In the genomic region with DNA sequence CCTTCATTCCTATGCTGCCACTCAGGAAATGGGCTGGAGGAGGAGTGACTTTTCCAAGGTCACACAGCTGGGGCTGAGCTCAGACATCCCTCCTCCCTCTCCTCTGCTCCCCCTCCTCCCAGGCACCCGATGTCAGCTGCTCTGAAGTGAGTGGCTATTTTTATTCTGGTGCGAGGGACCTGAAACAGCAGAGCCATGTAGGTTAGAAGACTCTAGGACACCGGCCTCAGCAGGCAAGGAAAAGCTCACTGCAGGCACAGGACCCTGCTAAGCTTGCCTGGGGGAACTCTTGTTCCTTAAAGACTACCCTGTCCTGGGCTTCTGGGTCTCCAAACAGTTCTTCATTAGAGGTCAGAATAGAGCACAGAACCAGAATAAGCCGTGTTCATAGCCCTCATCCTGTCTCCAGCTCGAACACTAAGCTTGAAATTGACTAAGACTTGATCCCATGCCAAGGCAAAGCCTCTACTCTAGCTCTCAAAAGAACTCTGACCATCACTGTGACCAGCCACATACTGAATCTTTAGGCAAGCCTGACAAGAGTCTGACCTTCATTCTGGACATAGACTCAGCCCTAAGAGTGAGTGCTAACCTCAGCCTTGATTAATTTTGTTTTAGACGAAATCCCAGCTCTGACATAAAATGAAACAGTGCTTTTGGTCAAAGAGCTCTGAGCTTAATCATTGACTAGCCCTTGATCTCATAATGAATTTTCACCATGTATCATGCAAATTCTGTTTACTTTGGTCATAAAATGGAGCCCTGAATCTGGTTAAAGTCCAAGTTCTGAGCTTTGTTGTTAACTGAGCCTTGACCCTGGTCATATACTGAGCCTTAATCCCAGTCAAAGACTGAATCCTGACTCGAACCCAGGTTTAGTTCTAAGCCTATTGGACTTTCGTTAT, we compare ENCODE assay signal across 14 mouse cellular contexts. TPM values are rescaled to one million over a fixed set of nuclear protein-coding genes. Genes with fewer than 3 reads are reported as not detected.
DNase-seq lines count a peak whose midpoint lies in the region; ATAC-seq and TF ChIP-seq lines count a peak whose summit lies in the region.
"Had no signal": no experiment of that assay in that cellular context is flagged by ENCODE, and none has a peak within 500 bp of the region (broad histone marks: within the 10 kb centered on the region; RNA-seq: fewer than 3 reads in every experiment).

No protein-coding gene starts in this region.

- no peak for ATAC-seq in Patski
- peak; percentile 79 for ATAC-seq in heart, embryonic 15.5 days (replicated peaks; ENCODE audit: insufficient number of reproducible peaks, insufficient read depth, low FRiP score, low read depth)
- no peak for ATAC-seq in forebrain, embryonic 13.5 days
- no peak for ATAC-seq in hindbrain, embryonic 14.5 days (ENCODE audit: low FRiP score)
- ATAC-seq: forebrain, embryonic 16.5 days had no signal

- in situ Hi-C loops in Patski (cut with MboI; ENCODE audit: low pct_unique_long_range_greater_than_20kb), result loop anchor here (5.0 kb wide), 1 partner anchor 32 kb away; no protein-coding TSS in a partner anchor

- H3K27me3 ChIP-seq in heart, embryonic 10.5 days (ENCODE audit: insufficient read depth, poor library complexity, severe bottlenecking), result no peaks in the 10 kb centered on the region
- no peaks in the 10 kb centered on the region for H3K27me3 ChIP-seq in Patski
- H3K27me3 ChIP-seq in heart, embryonic 15.5 days, result no peaks in the 10 kb centered on the region
- H3K27me3 ChIP-seq in forebrain, embryonic 13.5 days, result 0 out of 2 replicates have a peak, but pooled peaks cover 5% of the 10 kb centered on the region
- H3K27me3 ChIP-seq in hindbrain, embryonic 14.5 days (ENCODE audit: control insufficient read depth, insufficient read depth, low read length), result no peaks in the 10 kb centered on the region
- H3K27me3 ChIP-seq: lung, embryonic 15.5 days; neural tube, embryonic 15.5 days had no signal

- no peaks in the 10 kb centered on the region for H3K36me3 ChIP-seq in heart, embryonic 10.5 days
- H3K36me3 ChIP-seq in heart, embryonic 15.5 days, result no peaks in the 10 kb centered on the region
- no peaks in the 10 kb centered on the region for H3K36me3 ChIP-seq in forebrain, embryonic 13.5 days (ENCODE audit: poor library complexity, severe bottlenecking)
- no peaks in the 10 kb centered on the region for H3K36me3 ChIP-seq in hindbrain, embryonic 14.5 days (replicated peaks; ENCODE audit: control insufficient read depth, insufficient read depth)
- H3K36me3 ChIP-seq: G1E; lung, embryonic 15.5 days; neural tube, embryonic 15.5 days had no signal

- WGBS in heart, embryonic 10.5 days, result 56% methylated on average over 8 of the region's 8 CpGs
- WGBS in heart, embryonic 15.5 days, result 44% methylated on average over 8 of the region's 8 CpGs
- 73% methylated on average over 8 of the region's 8 CpGs for WGBS in forebrain, embryonic 13.5 days
- WGBS in hindbrain, embryonic 14.5 days, result 81% methylated on average over 8 of the region's 8 CpGs

- 0 out of 2 replicates have a peak overlapping the region, but pooled peaks have one; percentile 24 for H3K4me2 ChIP-seq in heart, embryonic 15.5 days
- H3K4me2 ChIP-seq in forebrain, embryonic 13.5 days, result no peak overlapping the region
- no peak overlapping the region for H3K4me2 ChIP-seq in hindbrain, embryonic 14.5 days (replicated peaks)
- H3K4me2 ChIP-seq: lung, embryonic 15.5 days; neural tube, embryonic 15.5 days had no signal

- H3K27ac ChIP-seq in heart, embryonic 10.5 days, result peak overlapping the region; percentile 80
- peak overlapping the region; percentile 92 for H3K27ac ChIP-seq in heart, embryonic 15.5 days
- H3K27ac ChIP-seq in forebrain, embryonic 13.5 days, result no peak overlapping the region
- H3K27ac ChIP-seq in hindbrain, embryonic 14.5 days, result no peak overlapping the region
- H3K27ac ChIP-seq: lung, embryonic 15.5 days; neural tube, embryonic 15.5 days had no signal

- intact Hi-C loops in heart, postnatal 25 days (cut with DNase I), result no loop called here

- TF ChIP-seq CTCF in Patski (IDR thresholded peaks at IDR 0.05), result no peak

- peaks cover 41% of the 10 kb centered on the region for H3K4me1 ChIP-seq in heart, embryonic 10.5 days
- H3K4me1 ChIP-seq in heart, embryonic 15.5 days (replicated peaks), result peaks cover 39% of the 10 kb centered on the region
- H3K4me1 ChIP-seq in forebrain, embryonic 13.5 days, result peaks cover 3% of the 10 kb centered on the region; the same call in 1 of the 2 replicates
- H3K4me1 ChIP-seq in hindbrain, embryonic 14.5 days (replicated peaks; ENCODE audit: control insufficient read depth, insufficient read depth, low read length), result no peaks in the 10 kb centered on the region

- CTCF ChIA-PET in Patski (lab: Charles Lee), result interaction anchor here (0.9 to 14.0 kb wide), 4 partner anchors 10 to 34 kb away, joined by 3 to 154 read pairs (median 6); partner anchors contain the start of gene Pla2g3

- no peak for DNase-seq in heart, embryonic 10.5 days (ENCODE audit: low spot score)
- no peak for DNase-seq in heart, postnatal 25 days (ENCODE audit: low spot score)
- peak; percentile 49 for DNase-seq in Patski (ENCODE audit: low read depth, low spot score)
- DNase-seq in kidney, postnatal 25 days, result peak; percentile 43 to 74
- no peak for DNase-seq in hindbrain, embryonic 14.5 days (ENCODE audit: low spot score)
- DNase-seq: cerebellum, adult 8-10 months; gastrocnemius, postnatal 14 days had no signal

- H3K9me3 ChIP-seq in heart, embryonic 10.5 days, result no peaks in the 10 kb centered on the region
- H3K9me3 ChIP-seq in heart, embryonic 15.5 days (replicated peaks), result no peaks in the 10 kb centered on the region
- no peaks in the 10 kb centered on the region for H3K9me3 ChIP-seq in forebrain, embryonic 13.5 days (replicated peaks)
- H3K9me3 ChIP-seq in hindbrain, embryonic 14.5 days (ENCODE audit: control insufficient read depth, low read length), result no peaks in the 10 kb centered on the region
- H3K9me3 ChIP-seq: G1E; lung, embryonic 15.5 days; megakaryocyte, embryonic 14.5 days; neural tube, embryonic 15.5 days had no signal

- POLR2A ChIA-PET in Patski (lab: Charles Lee), result interaction anchor here (0.7 to 1.7 kb wide), 3 partner anchors 23 to 284 kb away, joined by 3 to 5 read pairs (median 3); no protein-coding TSS in a partner anchor

- H3K4me3 ChIP-seq in heart, embryonic 10.5 days, result peak overlapping the region; percentile 5; the same call in 1 of the 2 replicates
- H3K4me3 ChIP-seq in heart, embryonic 15.5 days, result no peak overlapping the region
- no peak overlapping the region for H3K4me3 ChIP-seq in forebrain, embryonic 13.5 days
- H3K4me3 ChIP-seq in hindbrain, embryonic 14.5 days (replicated peaks; ENCODE audit: low read length), result no peak overlapping the region
- H3K4me3 ChIP-seq: lung, embryonic 15.5 days; neural tube, embryonic 15.5 days had no signal

- peak overlapping the region; percentile 12; the same call in 1 of the 2 replicates for H3K9ac ChIP-seq in heart, embryonic 15.5 days
- H3K9ac ChIP-seq in forebrain, embryonic 13.5 days, result no peak overlapping the region
- H3K9ac ChIP-seq in hindbrain, embryonic 14.5 days, result no peak overlapping the region
- H3K9ac ChIP-seq: lung, embryonic 15.5 days; neural tube, embryonic 15.5 days had no signal

RNA-seq across cellular contexts. Expression of gene Inpp5j, which starts 4.8 kb away (rescaled TPM):
- polyA plus RNA-seq in heart, embryonic 10.5 days (2016; fragmentation: Nextera tagmentation; extraction: Ambion mirVana), result 2.8 and 9.7 TPM in 2 replicates
- total RNA-seq in heart, postnatal 25 days (2021), result 10 to 100 TPM; 29.4 to 30.6 TPM
- 9.6 TPM for polyA plus RNA-seq in Patski (2021)
- 9.4 and 11.4 TPM in 2 replicates for polyA plus RNA-seq in heart, embryonic 15.5 days (2015; fragmentation: Nextera tagmentation; extraction: Ambion mirVana)
- 1.1 and 1.5 TPM in 2 replicates for polyA plus RNA-seq in forebrain, embryonic 13.5 days (2015; fragmentation: Nextera tagmentation; extraction: Ambion mirVana)
- 5.7 and 6.9 TPM in 2 replicates for polyA plus RNA-seq in hindbrain, embryonic 14.5 days (2014; fragmentation: Nextera tagmentation; extraction: Ambion mirVana)
- polyA plus RNA-seq: G1E had no signal

RNA-seq across cellular contexts. Expression of gene Selenom, which starts 5.1 kb away (rescaled TPM):
- 66.3 and 87.5 TPM in 2 replicates for polyA plus RNA-seq in heart, embryonic 10.5 days (2016; fragmentation: Nextera tagmentation; extraction: Ambion mirVana)
- 10 to 100 TPM; 40.6 to 44.9 TPM for total RNA-seq in heart, postnatal 25 days (2021)
- polyA plus RNA-seq in Patski (2021), result 65.1 TPM
- 132 and 138 TPM in 2 replicates for polyA plus RNA-seq in heart, embryonic 15.5 days (2015; fragmentation: Nextera tagmentation; extraction: Ambion mirVana)
- 28.2 and 30.3 TPM in 2 replicates for polyA plus RNA-seq in forebrain, embryonic 13.5 days (2015; fragmentation: Nextera tagmentation; extraction: Ambion mirVana)
- polyA plus RNA-seq in hindbrain, embryonic 14.5 days (2014; fragmentation: Nextera tagmentation; extraction: Ambion mirVana), result 105 and 122 TPM in 2 replicates
- total RNA-seq: G1E had no signal
- polyA plus RNA-seq: G1E had no signal

RNA-seq across cellular contexts. Expression of gene Pla2g3, which starts 21.3 kb away (rescaled TPM):
- polyA plus RNA-seq in heart, embryonic 10.5 days (2016; fragmentation: Nextera tagmentation; extraction: Ambion mirVana), result 0.21 and 0.70 TPM in 2 replicates
- not detected for total RNA-seq in heart, postnatal 25 days (2021)
- 0.37 TPM for polyA plus RNA-seq in Patski (2021)
- 0.10 and 0.28 TPM in 2 replicates for polyA plus RNA-seq in heart, embryonic 15.5 days (2015; fragmentation: Nextera tagmentation; extraction: Ambion mirVana)
- polyA plus RNA-seq in forebrain, embryonic 13.5 days (2015; fragmentation: Nextera tagmentation; extraction: Ambion mirVana), result 0.44 and 0.58 TPM in 2 replicates
- polyA plus RNA-seq in hindbrain, embryonic 14.5 days (2014; fragmentation: Nextera tagmentation; extraction: Ambion mirVana), result 0.67 and 0.81 TPM in 2 replicates
- polyA plus RNA-seq: G1E had no signal

RNA-seq across cellular contexts. Expression of gene Smtn, which starts 31.0 kb away (rescaled TPM):
- polyA plus RNA-seq in heart, embryonic 10.5 days (2016; fragmentation: Nextera tagmentation; extraction: Ambion mirVana), result 69.5 and 91.2 TPM in 2 replicates
- 100 to 1,000 TPM; 170 to 174 TPM for total RNA-seq in heart, postnatal 25 days (2021)
- 154 TPM for polyA plus RNA-seq in Patski (2021)
- polyA plus RNA-seq in heart, embryonic 15.5 days (2015; fragmentation: Nextera tagmentation; extraction: Ambion mirVana), result 79.2 and 101 TPM in 2 replicates
- 21.8 and 21.9 TPM in 2 replicates for polyA plus RNA-seq in forebrain, embryonic 13.5 days (2015; fragmentation: Nextera tagmentation; extraction: Ambion mirVana)
- 15.0 and 17.3 TPM in 2 replicates for polyA plus RNA-seq in hindbrain, embryonic 14.5 days (2014; fragmentation: Nextera tagmentation; extraction: Ambion mirVana)
- total RNA-seq: G1E had no signal
- polyA plus RNA-seq: G1E had no signal

RNA-seq across cellular contexts. Expression of gene Rnf185, which starts 57.3 kb away (rescaled TPM):
- 29.8 and 31.0 TPM in 2 replicates for polyA plus RNA-seq in heart, embryonic 10.5 days (2016; fragmentation: Nextera tagmentation; extraction: Ambion mirVana)
- total RNA-seq in heart, postnatal 25 days (2021), result 10 to 100 TPM; 19.5 to 20.2 TPM
- polyA plus RNA-seq in Patski (2021), result 44.8 TPM
- polyA plus RNA-seq in heart, embryonic 15.5 days (2015; fragmentation: Nextera tagmentation; extraction: Ambion mirVana), result 25.9 and 30.2 TPM in 2 replicates
- polyA plus RNA-seq in forebrain, embryonic 13.5 days (2015; fragmentation: Nextera tagmentation; extraction: Ambion mirVana), result 40.6 and 46.2 TPM in 2 replicates
- 46.3 and 50.6 TPM in 2 replicates for polyA plus RNA-seq in hindbrain, embryonic 14.5 days (2014; fragmentation: Nextera tagmentation; extraction: Ambion mirVana)

Comparison
In these comparisons a context has a peak if more than half of its experiments do, and no peak if none do; other contexts are left out.
1. DNase-seq: peak in Patski (single experiment) and kidney, postnatal 25 days (2 of 2); none in heart, embryonic 10.5 days (single experiment), heart, postnatal 25 days (single experiment) and hindbrain, embryonic 14.5 days (single experiment).
2. H3K27ac ChIP-seq: peak in heart, embryonic 10.5 days (single experiment) and heart, embryonic 15.5 days (single experiment); none in forebrain, embryonic 13.5 days (single experiment) and hindbrain, embryonic 14.5 days (single experiment).